Mouse (Mus musculus) left cerebral cortex, postnatal 14 days (tissue): ENCODE results near the gene Dhx40. TPM values are rescaled to one million over a fixed set of nuclear protein-coding genes. Genes with fewer than 3 reads are reported as not detected.

ENCODE experiments used
- DNase-seq, 2 experiments: peaks; one replicate each; pipeline ENCODE4 v3.0.0; 2021 to 2022; ENCODE audit warnings: low spot score in 2 of 2, mixed read lengths in 1 of 2
- intact Hi-C: fragments of 180-260 bp; cut with DNase I; formaldehyde crosslinking; loops from one replicate; pipeline ENCODE4 v1.15.1; 2025
- total RNA-seq, 2 experiments: library from RNA; stranded (reverse); gene quantifications; 2 replicates each; pipeline ENCODE4 v1.2.3; 2021

Gene Dhx40
- total RNA-seq, 2 experiments from 2014 or later: 15.7 to 19.5 TPM

GRCm38 (mm10) chr11:86724982-86725381 is 82.6 kb downstream of the Dhx40 start:
- intact Hi-C loops: no loop called here
- DNase-seq: no peak

- no peak for DNase-seq
- intact Hi-C loops: no loop called here
These were observed 83.5 kb downstream of the Dhx40 start for GRCm38 (mm10) chr11:86724004-86724403.

- intact Hi-C loops: no loop called here
- DNase-seq: no peak
These were observed 88.2 kb downstream of the Dhx40 start for GRCm38 (mm10) chr11:86719390-86719789.

Other genes with a start within 250 kb of the Dhx40 start
- 100 to 1,000 TPM; 194 TPM for gene Vmp1, start 123.9 kb downstream of the Dhx40 start, total RNA-seq
- 10 to 100 TPM in 1 of 2 experiments, 1 to 10 TPM in 1; 8.1 to 10.2 TPM for gene Ptrh2, start 123.8 kb downstream of the Dhx40 start, total RNA-seq
- gene Cltc, start 50.2 kb downstream of the Dhx40 start, total RNA-seq: 100 to 1,000 TPM; 537 to 538 TPM
- gene Ypel2, start 186.0 kb upstream of the Dhx40 start, total RNA-seq: 10 to 100 TPM; 37.9 to 41.1 TPM